Mouse (Mus musculus) layer of hippocampus, postnatal 36 days (tissue): ENCODE results near the gene H2-Oa. TPM values are rescaled to one million over a fixed set of nuclear protein-coding genes. Genes with fewer than 3 reads are reported as not detected.

Experiments used
- DNase-seq, 2 experiments: peaks; one replicate each; pipeline ENCODE4 v3.0.0; 2022
- total RNA-seq, 2 experiments: library from RNA; stranded (reverse); gene quantifications; 2 replicates each; pipeline ENCODE4 v1.2.3; 2021

The H2-Oa gene
- total RNA-seq, 2 experiments from 2014 or later = 0.35 to 0.42 TPM

DNA sequence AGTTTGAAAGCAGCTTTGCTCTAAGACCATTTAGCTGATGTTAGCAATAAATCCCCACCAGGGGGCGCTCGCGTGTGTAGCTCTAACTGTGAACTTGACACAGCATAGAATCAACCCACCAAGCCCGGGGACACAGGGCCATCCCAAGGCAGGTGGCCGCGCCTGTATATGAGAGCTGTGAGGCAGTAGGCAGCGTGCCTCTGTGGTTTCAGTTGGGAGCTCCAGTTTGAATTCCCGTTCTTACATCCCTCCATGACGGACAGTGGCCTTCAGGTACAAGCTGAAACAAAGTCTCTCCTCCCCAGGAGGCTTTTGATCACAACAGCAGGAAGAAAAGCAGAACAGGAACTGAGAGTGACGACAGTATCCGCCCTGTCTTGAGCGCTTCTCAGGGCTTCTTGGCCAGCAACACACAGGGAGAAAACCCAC lies 9.5 kb downstream of the H2-Oa start:
- DNase-seq = peak; percentile 83 to 87

- no peak for DNase-seq
Measured at GRCm38 (mm10) chr17:34102831-34103230, 10.7 kb downstream of the H2-Oa start.

- no peak for DNase-seq
Measured at GRCm38 (mm10) chr17:34104804-34105203, 12.7 kb downstream of the H2-Oa start.

DNA sequence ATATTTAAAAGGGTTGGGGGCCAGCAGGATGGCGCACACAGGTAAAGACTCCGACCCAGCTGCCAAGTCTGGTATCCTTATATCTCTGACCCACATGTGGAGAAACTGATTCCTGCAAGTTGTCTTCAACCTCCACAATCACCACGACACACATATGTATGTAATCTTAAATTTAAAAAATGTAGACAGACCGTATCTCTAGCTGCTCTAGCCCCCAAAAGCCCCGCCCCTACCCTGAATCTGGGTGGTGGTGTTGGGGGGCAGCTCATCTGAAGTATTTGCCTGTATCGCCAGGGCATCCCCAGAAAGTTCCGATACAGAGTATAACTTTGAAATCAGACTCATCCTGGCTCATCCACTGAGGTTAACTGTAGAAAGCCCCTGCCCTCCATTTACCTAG lies 14.4 kb downstream of the H2-Oa start:
- DNase-seq = no peak

DNA sequence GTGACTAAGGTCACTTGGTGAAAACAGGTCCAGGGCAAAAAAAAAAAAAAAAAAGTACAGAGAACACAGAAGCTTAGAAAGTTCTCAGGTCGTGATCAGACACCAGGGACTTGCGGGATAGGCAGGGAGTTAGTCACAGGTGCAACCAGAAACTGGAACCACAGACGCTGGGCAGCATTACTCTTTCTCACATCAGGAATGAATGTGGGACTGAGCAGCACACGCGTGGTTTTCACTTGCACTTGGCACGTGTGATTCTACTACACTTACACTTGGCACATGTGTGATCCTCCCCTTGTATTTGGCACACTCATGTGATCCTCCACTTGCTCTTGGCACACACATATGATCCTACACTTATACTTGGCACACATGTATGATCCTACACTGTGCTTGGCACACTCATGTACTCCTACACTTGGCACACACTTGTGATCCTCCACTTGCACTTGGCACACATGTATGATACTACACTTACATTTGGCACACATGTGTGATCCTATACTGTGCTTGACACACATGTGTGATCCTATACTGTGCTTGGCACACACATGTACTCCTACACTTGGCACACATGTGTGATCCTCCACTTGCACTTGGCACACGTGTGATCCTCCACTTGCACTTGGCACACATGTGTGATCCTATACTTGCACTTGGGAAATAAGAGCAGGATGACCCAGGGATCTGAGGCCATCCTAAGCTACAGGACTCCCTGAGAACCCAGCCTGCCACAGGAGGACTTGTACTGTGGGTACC lies 15.1 kb downstream of the H2-Oa start:
- no peak for DNase-seq

DNA sequence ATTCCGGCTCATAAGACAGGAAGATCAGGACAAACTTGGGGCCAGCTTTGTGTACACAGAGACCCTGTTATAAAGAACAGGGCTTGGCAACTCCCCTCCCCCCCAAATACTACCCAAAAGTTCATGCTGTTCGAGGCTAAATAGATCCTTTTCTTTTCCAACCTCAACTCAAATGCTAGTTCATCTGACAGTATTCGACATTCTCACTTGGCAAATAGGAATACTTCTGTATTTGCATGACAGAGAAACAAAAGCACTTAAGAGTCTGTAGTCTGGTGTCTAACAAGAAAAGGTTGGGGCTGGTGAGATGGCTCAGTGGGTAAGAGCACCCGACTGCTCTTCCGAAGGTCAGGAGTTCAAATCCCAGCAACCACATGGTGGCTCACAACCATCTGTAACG lies 16.3 kb downstream of the H2-Oa start:
- DNase-seq = no peak

- no peak for DNase-seq
Measured at GRCm38 (mm10) chr17:34109038-34109805, 17.1 kb downstream of the H2-Oa start.

GRCm38 (mm10) chr17:34109806-34110195 lies 17.7 kb downstream of the H2-Oa start:
- no peak for DNase-seq

DNA sequence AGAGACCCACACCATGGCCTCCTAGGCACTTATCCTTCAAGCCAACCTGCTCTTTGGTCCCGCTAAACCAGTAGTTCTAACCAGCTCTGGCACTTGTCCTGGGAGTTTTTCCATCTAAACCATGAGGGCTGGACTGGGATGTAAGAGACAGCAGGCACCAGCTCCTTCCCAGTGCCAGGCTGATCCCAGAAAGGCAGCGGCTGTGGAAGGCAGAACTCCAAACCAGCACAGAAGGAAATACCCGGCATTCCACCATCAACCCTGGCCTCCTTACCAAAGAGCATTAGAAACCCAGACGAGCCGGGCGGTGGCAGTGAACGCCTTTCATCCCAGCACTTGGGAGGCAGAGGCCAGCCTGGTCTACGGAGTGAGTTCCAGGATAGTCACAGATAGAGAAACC lies 18.2 kb downstream of the H2-Oa start:
- DNase-seq = no peak

DNA sequence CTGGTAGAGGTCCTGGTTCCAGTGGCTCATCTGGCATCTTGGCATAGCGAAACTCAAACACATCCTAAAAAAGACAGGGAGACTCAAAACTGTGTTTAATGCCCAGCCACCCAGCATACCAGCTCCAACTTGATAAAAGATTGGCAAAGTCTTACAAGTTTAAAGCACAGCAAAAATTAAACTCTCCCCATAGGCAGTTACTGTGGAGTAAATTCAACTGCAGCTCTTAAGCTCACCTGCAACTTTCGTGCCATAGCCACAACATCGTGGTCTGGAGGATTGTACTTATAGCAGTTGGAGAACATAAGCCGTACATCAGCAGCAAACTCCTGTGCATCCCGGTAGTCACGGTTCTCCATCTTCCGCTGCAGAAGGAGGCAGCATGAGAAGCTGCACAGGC lies 22.0 kb downstream of the H2-Oa start:
- DNase-seq = no peak

DNA sequence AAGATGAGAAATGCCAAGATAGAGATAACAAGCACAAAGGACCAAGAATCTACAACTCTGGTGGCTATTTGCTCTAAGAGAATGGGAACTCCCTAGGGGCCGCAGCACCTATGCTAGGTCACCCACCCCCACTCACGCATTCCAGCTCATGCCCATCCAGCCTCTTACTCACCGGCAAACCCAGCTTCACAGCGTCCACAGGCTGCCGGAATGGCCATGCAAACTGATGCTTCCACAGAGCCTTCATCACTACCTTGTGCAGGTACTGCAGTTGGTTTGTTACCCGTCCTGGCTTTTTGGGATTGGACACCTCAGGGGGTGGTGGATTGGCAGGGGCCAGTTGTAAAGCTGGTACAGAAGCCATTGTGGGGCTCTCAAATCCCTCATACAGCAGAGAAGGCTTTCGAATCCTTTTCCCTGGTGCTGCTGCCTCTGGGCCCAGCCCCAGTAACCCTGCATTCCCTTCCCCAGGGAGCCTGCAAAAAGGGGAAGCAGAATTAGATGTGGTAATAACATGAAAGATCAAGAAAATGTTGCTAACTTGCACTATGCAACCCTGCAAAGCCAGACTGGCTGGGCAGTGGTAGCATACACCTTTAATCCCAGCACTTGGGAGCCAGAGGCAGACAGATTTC lies 24.7 kb downstream of the H2-Oa start:
- no peak for DNase-seq

DNA sequence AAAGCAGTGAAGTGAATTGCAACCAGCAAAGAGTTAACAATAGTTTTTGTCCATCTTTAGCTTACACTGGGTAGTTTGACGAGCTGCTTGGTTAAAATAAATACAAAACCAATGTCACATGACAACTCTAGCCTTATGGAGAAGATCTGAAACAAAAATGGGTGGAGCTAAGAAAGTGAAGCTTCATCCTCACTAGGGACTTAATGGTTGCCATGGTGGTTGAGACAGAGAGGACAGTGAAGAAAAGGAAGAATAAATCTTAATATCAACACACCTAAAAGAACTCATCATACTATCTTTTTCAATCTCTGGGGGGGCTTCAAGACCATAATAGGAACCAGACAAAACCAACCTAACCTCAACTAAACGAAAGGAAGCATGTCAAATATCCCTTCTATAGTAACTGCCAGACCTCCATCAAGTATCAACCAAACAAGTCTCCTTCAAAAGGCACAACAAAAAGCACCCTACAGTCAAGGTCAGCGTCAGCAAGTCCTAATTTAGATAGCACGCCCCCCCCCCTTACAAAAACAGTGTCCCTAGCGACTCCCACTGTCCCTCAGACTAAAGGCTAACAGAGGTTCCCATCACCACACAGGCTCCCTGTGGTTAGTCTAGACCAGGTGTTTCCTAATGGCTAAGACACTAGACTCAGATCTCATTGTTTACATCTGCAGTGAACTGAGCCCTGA lies 25.4 kb downstream of the H2-Oa start:
- DNase-seq = no peak

DNA sequence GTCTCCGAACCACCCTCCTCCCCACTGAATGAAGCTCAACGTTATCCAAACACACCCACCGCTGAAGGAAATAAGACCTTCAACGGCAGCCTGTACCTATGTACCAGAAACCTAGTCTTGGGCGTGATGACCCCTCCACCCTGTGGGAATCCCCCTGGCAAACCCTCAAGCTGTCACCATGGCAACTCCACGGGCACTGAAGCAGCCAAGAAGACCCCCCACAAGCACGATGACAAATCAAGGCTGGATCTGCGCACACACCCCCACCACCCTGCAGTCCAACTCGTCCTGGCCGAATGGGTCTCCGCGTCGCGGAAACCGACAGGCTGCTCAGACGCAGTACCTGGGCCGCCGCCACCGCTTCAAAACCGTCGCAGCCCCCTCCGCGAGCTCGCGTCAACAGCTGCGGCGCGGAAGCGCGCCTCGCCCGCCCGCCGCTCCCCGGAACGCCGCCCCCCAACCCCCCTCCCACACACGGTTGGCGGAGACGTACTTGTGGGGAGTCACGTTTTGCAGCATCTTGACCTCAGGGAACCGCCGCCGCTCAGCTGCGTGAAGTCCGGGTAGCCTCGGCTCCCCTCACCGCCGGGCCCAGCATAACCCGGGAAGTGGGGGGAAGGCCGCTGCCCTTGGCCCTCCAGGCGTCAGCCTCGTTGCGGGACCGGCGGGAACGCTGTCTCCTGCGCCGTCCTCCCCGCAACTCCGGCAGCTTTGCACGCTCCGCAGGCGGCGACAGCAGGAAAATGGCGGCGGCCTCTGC lies 26.2 kb downstream of the H2-Oa start:
- no peak for DNase-seq

- DNase-seq = no peak
Measured at GRCm38 (mm10) chr17:34118873-34119248, 26.7 kb downstream of the H2-Oa start.

DNA sequence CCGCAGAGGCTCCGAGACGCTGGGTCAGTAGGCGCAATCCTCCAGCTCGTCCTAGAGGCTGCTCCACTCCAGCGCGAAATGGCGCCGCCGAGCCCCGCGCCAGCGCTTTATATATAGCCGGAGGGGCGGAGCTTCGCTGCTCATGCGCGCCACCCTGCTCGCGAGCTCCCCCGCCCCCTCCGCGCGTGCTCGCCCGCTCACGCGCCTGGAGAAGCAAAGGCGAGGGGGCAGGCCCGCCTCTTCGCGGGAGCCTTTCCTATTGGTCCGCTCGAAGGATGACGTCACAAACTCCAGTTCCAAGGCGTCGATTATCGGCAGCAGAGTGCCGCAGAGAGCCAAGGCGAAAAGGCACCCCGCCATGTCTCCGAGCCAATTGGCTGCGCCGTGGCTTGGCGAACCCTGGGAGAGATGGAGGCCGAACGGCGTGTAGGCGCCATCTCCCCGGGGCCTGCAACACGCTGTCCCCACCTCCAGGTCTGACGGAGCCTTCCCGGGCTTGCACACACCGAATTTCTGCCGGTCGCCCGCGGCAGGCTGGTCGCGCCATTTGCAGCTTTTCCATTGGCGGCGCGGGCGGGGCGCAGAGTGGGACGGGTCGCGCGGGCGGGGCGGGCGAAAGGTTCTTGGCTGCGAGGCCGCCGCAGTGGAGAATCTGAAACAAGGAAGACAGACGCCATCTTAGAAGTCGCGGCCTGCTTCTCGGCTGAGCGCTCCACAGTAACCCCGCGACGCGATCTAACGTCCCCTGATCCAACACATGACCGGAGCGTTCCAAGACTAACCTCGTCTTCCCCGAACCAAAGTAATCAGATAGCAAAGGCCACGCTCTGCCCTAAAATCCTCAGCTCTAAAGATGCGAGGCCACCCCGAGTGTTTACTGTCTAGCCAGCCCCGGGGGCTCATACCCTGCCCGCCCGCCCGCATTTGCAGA lies 27.4 kb downstream of the H2-Oa start, which contains the start of gene H2-DMa:
Gene H2-DMa (plus strand): TSS at position 293 of the 931 bp plus-strand sequence.
- peak; percentile 99 for DNase-seq

DNA sequence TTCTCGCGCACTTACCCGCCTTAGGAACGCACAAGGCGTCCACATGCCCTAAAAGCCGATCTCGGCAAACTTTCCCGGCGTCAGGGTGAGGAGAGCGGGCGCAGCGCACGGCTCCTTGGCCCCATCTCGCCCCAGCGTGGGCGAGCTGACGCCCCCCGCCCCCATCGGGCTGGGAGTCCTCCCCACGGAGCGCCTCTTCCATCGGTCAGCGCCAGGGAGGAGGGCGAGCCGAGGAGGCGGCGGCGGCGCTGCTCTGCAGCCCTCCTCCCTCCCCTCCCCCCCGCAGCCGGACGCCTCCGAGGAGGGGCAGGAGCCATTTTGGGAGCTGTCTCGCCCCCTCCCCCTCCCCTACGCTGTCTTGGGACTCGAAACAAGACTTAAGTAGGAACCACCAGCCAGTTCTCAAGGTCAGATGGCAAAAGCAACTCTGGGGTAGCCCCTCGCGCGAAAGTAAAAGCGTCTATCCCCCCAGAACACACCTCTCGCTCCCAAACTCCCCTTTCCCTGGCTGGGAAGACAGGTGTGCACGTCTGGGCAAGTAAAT lies 28.1 kb downstream of the H2-Oa start:
- peak; percentile 83 for DNase-seq

DNA sequence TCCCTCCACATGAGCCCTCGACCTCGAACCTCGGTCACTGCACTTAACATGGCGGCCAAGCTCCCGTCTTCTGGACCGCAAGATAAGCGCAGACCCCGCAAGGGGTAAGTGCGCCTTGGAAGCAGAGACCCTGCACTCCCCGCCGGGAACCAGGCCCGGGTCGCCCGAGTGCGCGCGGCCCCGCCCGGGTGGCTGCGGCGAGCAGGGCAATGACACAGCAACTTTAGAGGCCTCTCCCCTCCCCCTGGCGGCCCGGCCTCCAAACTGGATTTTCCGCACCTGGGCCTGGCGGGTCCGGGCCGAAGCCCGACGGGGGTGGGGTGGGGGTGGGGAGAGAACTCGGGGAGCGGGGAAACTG lies 28.7 kb downstream of the H2-Oa start:
- peak; percentile 70 to 81 for DNase-seq

GRCm38 (mm10) chr17:34121172-34121878 lies 29.2 kb downstream of the H2-Oa start:
- peak; percentile 89 to 90 for DNase-seq

GRCm38 (mm10) chr17:34121879-34122187 lies 29.7 kb downstream of the H2-Oa start:
- no peak for DNase-seq
